Mouse (Mus musculus): Measurements from ENCODE around the gene Vmn1r191.
"Not testable (repeated sequence)": the region's sequence is repeated elsewhere in the genome, so short reads cannot be mapped to it uniquely, and the experiment has no call there.

DNA sequence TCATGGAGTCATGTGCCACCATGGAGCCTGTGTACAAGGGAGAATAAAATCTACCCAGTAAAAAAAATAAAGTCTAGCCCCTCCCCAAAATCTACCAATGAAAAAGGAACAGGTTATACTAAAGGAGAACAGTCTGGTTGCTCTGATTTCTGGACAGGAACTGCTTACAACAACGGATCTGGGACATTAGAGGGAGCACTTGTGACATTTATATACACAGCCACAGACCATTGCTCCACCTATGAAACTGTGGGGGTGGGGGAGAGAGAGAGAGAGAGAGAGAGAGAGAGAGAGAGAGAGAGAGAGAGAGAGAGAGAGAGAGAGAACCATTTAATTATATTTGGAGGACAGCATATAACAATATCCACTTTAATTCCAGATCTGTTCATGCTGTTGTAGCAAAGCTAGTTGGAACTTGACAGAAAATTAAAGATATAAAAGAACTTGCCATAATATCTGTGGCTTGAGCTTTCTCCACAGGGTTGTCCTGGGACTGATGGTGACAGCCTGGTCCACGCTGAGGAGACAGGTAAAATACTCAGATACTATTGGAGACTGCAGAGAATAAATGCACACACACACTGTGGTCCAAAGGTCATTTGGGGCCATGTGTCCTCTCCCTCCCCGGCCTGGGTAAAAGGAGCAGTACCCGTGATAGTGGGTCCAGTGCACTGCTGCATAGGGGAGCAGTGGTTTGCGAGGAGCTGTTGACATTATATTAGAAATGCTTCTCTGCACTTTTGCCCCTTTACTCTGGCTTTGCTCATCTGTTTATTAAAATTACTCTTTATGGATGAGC is 47.1 kb downstream of the Vmn1r191 start:
- TF ChIP-seq CTCF, EP300 (IDR thresholded peaks at IDR 0.05; ENCODE audit: low read depth): not testable (repeated sequence)

Data from liver, embryonic 14.5 days (tissue).